Comparison of ENCODE assay signal across 9 mouse cellular contexts in the genomic region with DNA sequence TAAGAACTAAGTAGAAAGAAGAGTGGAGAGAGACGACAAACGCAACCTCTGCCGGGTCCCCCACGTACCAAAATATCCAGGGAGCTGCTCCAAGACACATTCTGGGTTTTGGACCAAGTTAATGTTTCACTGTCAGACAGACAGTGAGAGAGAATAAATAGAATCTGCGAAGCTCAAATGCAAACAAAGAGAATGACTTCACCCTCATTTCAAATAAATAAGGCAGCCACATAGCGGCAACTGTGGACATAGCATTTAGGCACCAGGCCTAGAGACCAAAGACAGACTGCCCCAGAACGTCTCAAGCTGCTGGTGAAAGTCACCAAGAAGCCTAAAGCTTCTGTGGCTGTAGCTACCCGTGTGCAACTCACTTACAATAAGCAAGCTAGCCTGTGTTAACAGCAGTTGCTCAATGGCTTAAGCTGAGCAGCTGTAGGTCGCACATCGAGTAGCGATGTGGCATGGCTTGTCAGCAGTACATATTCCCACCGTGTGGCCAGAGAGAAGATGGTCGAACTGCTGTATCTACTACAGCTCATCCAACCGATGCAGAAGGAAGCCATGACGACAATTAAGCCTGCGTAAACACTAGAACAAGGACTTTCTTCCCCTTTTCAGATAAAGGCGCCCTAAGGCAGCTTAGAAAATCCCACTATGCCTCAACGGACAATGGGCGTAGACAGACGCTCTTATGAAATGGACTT. TPM values are rescaled to one million over a fixed set of nuclear protein-coding genes. Genes with fewer than 3 reads are reported as not detected.
DNase-seq lines count a peak whose midpoint lies in the region; ATAC-seq and TF ChIP-seq lines count a peak whose summit lies in the region.
"Had no signal": no experiment of that assay in that cellular context is flagged by ENCODE, and none has a peak within 500 bp of the region (broad histone marks: within the 10 kb centered on the region; RNA-seq: fewer than 3 reads in every experiment).

No protein-coding gene starts in this region.

- H3K27me3 ChIP-seq in heart, embryonic 16.5 days (ENCODE audit: control insufficient read depth, insufficient read depth, low read length), result no peaks in the 10 kb centered on the region
- H3K27me3 ChIP-seq in midbrain, embryonic 10.5 days (ENCODE audit: low read depth, poor library complexity, severe bottlenecking), result no peaks in the 10 kb centered on the region; the same call in 1 of the 2 replicates
- H3K27me3 ChIP-seq in midbrain, postnatal 0 days (ENCODE audit: insufficient read depth, low read length), result no peaks in the 10 kb centered on the region
- no peaks in the 10 kb centered on the region for H3K27me3 ChIP-seq in limb, embryonic 10.5 days (ENCODE audit: low read depth, poor library complexity, severe bottlenecking)
- no peaks in the 10 kb centered on the region for H3K27me3 ChIP-seq in stomach, postnatal 0 days (ENCODE audit: control insufficient read depth, insufficient read depth, low read length)

- TF ChIP-seq CTCF in midbrain, postnatal 0 days (IDR thresholded peaks at IDR 0.05), result no peak
- peak; percentile 49 for TF ChIP-seq CTCF in stomach, postnatal 0 days (IDR thresholded peaks at IDR 0.05; ENCODE audit: low read depth)

- peak overlapping the region; percentile 28; the same call in 1 of the 2 replicates for H3K4me2 ChIP-seq in heart, embryonic 16.5 days (ENCODE audit: low read depth, low read length)
- no peak overlapping the region for H3K4me2 ChIP-seq in midbrain, postnatal 0 days (ENCODE audit: low read depth, low read length, poor library complexity, severe bottlenecking)
- H3K4me2 ChIP-seq in stomach, postnatal 0 days (replicated peaks; ENCODE audit: low read depth), result no peak overlapping the region

- H3K9me3 ChIP-seq in heart, embryonic 16.5 days (replicated peaks; ENCODE audit: control insufficient read depth, low read length), result no peaks in the 10 kb centered on the region
- no peaks in the 10 kb centered on the region for H3K9me3 ChIP-seq in midbrain, embryonic 10.5 days (replicated peaks)
- no peaks in the 10 kb centered on the region for H3K9me3 ChIP-seq in midbrain, postnatal 0 days (ENCODE audit: low read length)
- no peaks in the 10 kb centered on the region for H3K9me3 ChIP-seq in limb, embryonic 10.5 days (replicated peaks)
- H3K9me3 ChIP-seq in stomach, postnatal 0 days (ENCODE audit: control insufficient read depth, low read length), result no peaks in the 10 kb centered on the region

- no peak overlapping the region for H3K4me3 ChIP-seq in heart, embryonic 16.5 days (ENCODE audit: low read length)
- no peak overlapping the region for H3K4me3 ChIP-seq in midbrain, embryonic 10.5 days
- H3K4me3 ChIP-seq in midbrain, postnatal 0 days (ENCODE audit: low read depth, low read length), result no peak overlapping the region
- no peak overlapping the region for H3K4me3 ChIP-seq in limb, embryonic 10.5 days
- H3K4me3 ChIP-seq in stomach, postnatal 0 days (ENCODE audit: low read depth, low read length), result no peak overlapping the region

- peak overlapping the region; percentile 66 for H3K27ac ChIP-seq in heart, embryonic 16.5 days (ENCODE audit: low read length)
- H3K27ac ChIP-seq in midbrain, embryonic 10.5 days (replicated peaks), result peak overlapping the region; percentile 68; the same call in 1 of the 2 replicates
- H3K27ac ChIP-seq in midbrain, postnatal 0 days (ENCODE audit: low read depth, low read length), result no peak overlapping the region
- H3K27ac ChIP-seq in limb, embryonic 10.5 days, result peak overlapping the region; percentile 73; the same call in 1 of the 2 replicates
- H3K27ac ChIP-seq in stomach, postnatal 0 days (replicated peaks), result peak overlapping the region; percentile 86

- WGBS in heart, embryonic 16.5 days, result 71% methylated on average over 20 of the region's 20 CpGs
- 81% methylated on average over 20 of the region's 20 CpGs for WGBS in midbrain, embryonic 10.5 days
- WGBS in midbrain, postnatal 0 days, result 71% methylated on average over 20 of the region's 20 CpGs
- 91% methylated on average over 20 of the region's 20 CpGs for WGBS in limb, embryonic 10.5 days
- 40% methylated on average over 20 of the region's 20 CpGs for WGBS in stomach, postnatal 0 days

- no peak overlapping the region for H3K9ac ChIP-seq in heart, embryonic 16.5 days (ENCODE audit: low read length)
- H3K9ac ChIP-seq in midbrain, postnatal 0 days (replicated peaks; ENCODE audit: low read length, poor library complexity, severe bottlenecking), result no peak overlapping the region
- H3K9ac ChIP-seq in stomach, postnatal 0 days (ENCODE audit: low read length), result no peak overlapping the region; the same call in 1 of the 2 replicates

- H3K4me1 ChIP-seq in heart, embryonic 16.5 days (ENCODE audit: control insufficient read depth, insufficient read depth, low read length), result peaks cover 40% of the 10 kb centered on the region
- peaks cover 36% of the 10 kb centered on the region for H3K4me1 ChIP-seq in midbrain, embryonic 10.5 days
- H3K4me1 ChIP-seq in midbrain, postnatal 0 days (ENCODE audit: insufficient read depth, low read length), result no peaks in the 10 kb centered on the region
- H3K4me1 ChIP-seq in limb, embryonic 10.5 days, result peaks cover 50% of the 10 kb centered on the region
- peaks cover 15% of the 10 kb centered on the region for H3K4me1 ChIP-seq in stomach, postnatal 0 days (replicated peaks; ENCODE audit: control insufficient read depth, insufficient read depth)

- H3K36me3 ChIP-seq in heart, embryonic 16.5 days (ENCODE audit: control insufficient read depth, insufficient read depth), result no peaks in the 10 kb centered on the region
- no peaks in the 10 kb centered on the region for H3K36me3 ChIP-seq in midbrain, embryonic 10.5 days
- H3K36me3 ChIP-seq in midbrain, postnatal 0 days (ENCODE audit: insufficient read depth, low read length), result no peaks in the 10 kb centered on the region
- H3K36me3 ChIP-seq in limb, embryonic 10.5 days, result no peaks in the 10 kb centered on the region
- no peaks in the 10 kb centered on the region for H3K36me3 ChIP-seq in stomach, postnatal 0 days (ENCODE audit: control insufficient read depth, insufficient read depth, low read length)

- no peak for DNase-seq in heart, adult 9 months (ENCODE audit: low spot score in 2 of 2)
- no peak for DNase-seq in midbrain, embryonic 10.5 days (ENCODE audit: low spot score)
- no peak for DNase-seq in midbrain, postnatal 0 days (ENCODE audit: low spot score)
- DNase-seq in limb, embryonic 10.5 days (ENCODE audit: low spot score), result no peak
- DNase-seq in stomach, postnatal 0 days (ENCODE audit: low spot score), result no peak
- no peak for DNase-seq in embryo, embryonic 11 days
- DNase-seq: thymus, postnatal 25 days had no signal

- no peak for ATAC-seq in heart, embryonic 16.5 days (replicated peaks; ENCODE audit: extremely low read depth, insufficient read depth, low FRiP score)
- ATAC-seq in midbrain, postnatal 0 days (ENCODE audit: low FRiP score), result no peak
- peak; percentile 25; the same call in 1 of the 2 replicates for ATAC-seq in stomach, postnatal 0 days (ENCODE audit: low FRiP score, low TSS enrichment)
- ATAC-seq: forebrain, embryonic 14.5 days had no signal

- no peak for TF ChIP-seq EP300 in stomach, postnatal 0 days (optimal IDR thresholded peaks at IDR 0.05)

RNA-seq across cellular contexts. Expression of gene Spon2, which starts 0.6 kb away (rescaled TPM):
- polyA plus RNA-seq in heart, embryonic 16.5 days (2015; fragmentation: Nextera tagmentation; extraction: Ambion mirVana), result 67.2 and 71.5 TPM in 2 replicates
- polyA plus RNA-seq in midbrain, embryonic 10.5 days (2016; fragmentation: Nextera tagmentation; extraction: Ambion mirVana), result 3.4 and 3.5 TPM in 2 replicates
- total RNA-seq in midbrain, postnatal 0 days (2014; rRNA removed), result 4.4 and 5.1 TPM in 2 replicates
- 2.3 and 2.7 TPM in 2 replicates for polyA plus RNA-seq in midbrain, postnatal 0 days (2015; fragmentation: Nextera tagmentation; extraction: Ambion mirVana)
- polyA plus RNA-seq in limb, embryonic 10.5 days (2016; fragmentation: Nextera tagmentation; extraction: Ambion mirVana), result 2.8 TPM in 2 replicates
- 41.2 and 43.6 TPM in 2 replicates for polyA plus RNA-seq in stomach, postnatal 0 days (2015; fragmentation: Nextera tagmentation; extraction: Ambion mirVana)

RNA-seq across cellular contexts. Expression of gene Ctbp1, which starts 55.9 kb away (rescaled TPM):
- polyA plus RNA-seq in heart, embryonic 16.5 days (2015; fragmentation: Nextera tagmentation; extraction: Ambion mirVana), result 228 and 234 TPM in 2 replicates
- polyA plus RNA-seq in midbrain, embryonic 10.5 days (2016; fragmentation: Nextera tagmentation; extraction: Ambion mirVana), result 484 and 530 TPM in 2 replicates
- total RNA-seq in midbrain, postnatal 0 days (2014; rRNA removed), result 415 and 418 TPM in 2 replicates
- 364 and 377 TPM in 2 replicates for polyA plus RNA-seq in midbrain, postnatal 0 days (2015; fragmentation: Nextera tagmentation; extraction: Ambion mirVana)
- 440 and 473 TPM in 2 replicates for polyA plus RNA-seq in limb, embryonic 10.5 days (2016; fragmentation: Nextera tagmentation; extraction: Ambion mirVana)
- 157 and 165 TPM in 2 replicates for polyA plus RNA-seq in stomach, postnatal 0 days (2015; fragmentation: Nextera tagmentation; extraction: Ambion mirVana)
